Mouse (Mus musculus) lung, adult 2 months (tissue): ENCODE data around the gene Hist1h3d.
"Not testable (repeated sequence)": the region's sequence is repeated elsewhere in the genome, so short reads cannot be mapped to it uniquely, and the experiment has no call there.

Experiments used
- CTCF ChIP-seq: fragments of 200-500 bp; IDR thresholded peaks from 2 replicates; pipeline ENCODE4 v1.5.1; 2011; ENCODE audit warnings: mild to moderate bottlenecking, low read length, control low read depth; ENCODE audit not compliant: insufficient read depth
- POLR2A ChIP-seq: fragments of 200-500 bp; IDR thresholded peaks from 2 replicates; pipeline ENCODE4 v1.6.1; 2011; ENCODE audit warnings: low read depth, mild to moderate bottlenecking, control low read depth, low read length, borderline replicate concordance; ENCODE audit errors: extremely low read depth

DNA sequence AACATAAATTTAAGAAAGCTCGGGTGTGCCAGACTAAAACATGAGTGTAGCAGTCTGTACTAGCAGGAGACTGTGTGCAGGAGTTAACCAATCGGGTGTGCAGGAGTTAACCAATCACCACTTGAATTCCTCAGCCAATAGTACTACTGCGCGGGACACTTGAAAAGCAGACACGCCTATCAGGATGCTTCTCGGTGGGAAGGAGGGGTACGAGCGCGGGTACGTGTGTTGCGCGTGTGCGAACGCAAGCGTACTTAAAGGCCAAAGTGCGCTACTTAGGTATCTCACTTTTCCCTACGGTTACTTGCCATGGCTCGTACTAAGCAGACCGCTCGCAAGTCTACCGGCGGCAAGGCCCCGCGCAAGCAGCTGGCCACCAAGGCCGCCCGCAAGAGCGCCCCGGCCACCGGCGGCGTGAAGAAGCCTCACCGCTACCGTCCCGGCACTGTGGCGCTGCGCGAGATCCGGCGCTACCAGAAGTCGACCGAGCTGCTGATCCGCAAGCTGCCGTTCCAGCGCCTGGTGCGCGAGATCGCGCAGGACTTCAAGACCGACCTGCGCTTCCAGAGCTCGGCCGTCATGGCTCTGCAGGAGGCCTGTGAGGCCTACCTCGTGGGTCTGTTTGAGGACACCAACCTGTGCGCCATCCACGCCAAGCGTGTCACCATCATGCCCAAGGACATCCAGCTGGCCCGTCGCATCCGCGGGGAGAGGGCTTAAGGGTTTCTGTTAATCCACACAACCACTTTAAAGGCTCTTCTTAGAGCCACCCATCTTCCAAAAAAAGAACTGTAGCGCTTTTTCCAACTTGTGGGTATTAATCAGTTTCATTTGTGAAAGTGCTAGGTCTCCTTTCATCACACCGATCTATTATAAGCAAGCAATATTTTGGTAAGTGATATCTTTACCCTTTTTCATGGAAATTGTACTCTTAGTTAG lies 40.2 kb upstream of the Hist1h3d start, which contains the start of gene Hist1h3g:
- TF ChIP-seq CTCF, POLR2A: not testable (repeated sequence)
